Mouse (Mus musculus): ENCODE data around the gene Itgb6.

The Itgb6 gene

DNA sequence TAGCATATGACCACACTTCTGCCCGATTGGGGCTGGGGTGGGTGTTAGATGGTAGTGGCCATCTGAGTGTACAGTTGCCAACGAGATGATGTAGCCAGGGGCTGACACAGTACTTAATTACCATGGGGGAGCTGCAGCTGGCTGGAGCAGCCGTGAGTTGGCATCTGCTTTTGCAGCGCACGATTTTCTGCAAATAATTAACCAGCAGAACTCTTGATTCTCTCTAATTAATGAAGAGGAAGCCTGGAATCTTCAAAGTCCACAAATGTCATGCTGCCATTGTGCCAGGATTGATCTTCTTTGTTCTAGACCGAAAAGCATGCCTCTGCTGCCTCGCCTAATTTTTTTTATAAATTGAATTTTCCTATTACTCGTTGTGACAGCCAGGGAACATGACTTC, 8.6 kb downstream of the Itgb6 start:
- in situ Hi-C loops (cut with MboI): loop anchor here (25.0 kb wide), 1 partner anchor 748 kb away; no protein-coding TSS in a partner anchor

DNA sequence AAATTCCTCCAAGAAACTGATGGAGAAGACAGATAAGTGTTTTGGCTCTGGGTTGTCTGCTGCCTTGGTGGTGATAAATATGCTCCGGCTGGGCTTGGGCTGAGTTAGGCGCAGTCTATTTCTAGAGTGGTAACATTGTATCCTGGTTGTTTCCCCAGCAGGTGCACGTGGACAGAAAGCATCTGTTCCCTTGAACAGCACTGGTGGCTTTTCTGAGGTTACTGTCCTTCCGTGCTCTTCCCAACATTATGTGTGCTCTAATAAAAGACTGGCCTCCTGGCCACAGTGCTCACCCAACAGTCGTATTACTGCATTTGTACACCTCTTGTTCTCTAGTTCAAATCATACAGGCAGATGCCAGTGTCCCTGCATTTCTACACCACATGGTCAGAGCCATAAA, 9.6 kb downstream of the Itgb6 start:
- in situ Hi-C loops (cut with MboI): loop anchor here (25.0 kb wide), 1 partner anchor 749 kb away; no protein-coding TSS in a partner anchor

DNA sequence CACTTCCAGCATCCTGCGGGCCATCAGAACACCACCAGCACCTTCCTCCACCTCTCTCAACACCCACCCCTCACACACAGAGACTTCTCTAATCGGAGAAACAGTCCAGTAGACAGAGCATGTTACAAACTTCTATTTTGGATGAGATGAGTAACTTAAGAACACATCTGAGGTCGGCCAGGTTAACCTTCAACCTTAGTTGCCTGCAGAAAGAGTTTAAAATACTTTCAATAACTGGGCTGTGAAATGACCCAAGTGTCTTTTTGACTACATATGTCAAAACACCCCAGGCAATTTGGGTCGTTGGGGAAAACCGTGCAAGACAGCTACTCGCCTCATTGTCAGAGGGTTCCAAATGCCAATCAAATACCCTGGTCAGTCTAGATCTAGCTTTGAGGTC, 10.0 kb downstream of the Itgb6 start:
- in situ Hi-C loops (cut with MboI): loop anchor here (25.0 kb wide), 1 partner anchor 750 kb away; no protein-coding TSS in a partner anchor

DNA sequence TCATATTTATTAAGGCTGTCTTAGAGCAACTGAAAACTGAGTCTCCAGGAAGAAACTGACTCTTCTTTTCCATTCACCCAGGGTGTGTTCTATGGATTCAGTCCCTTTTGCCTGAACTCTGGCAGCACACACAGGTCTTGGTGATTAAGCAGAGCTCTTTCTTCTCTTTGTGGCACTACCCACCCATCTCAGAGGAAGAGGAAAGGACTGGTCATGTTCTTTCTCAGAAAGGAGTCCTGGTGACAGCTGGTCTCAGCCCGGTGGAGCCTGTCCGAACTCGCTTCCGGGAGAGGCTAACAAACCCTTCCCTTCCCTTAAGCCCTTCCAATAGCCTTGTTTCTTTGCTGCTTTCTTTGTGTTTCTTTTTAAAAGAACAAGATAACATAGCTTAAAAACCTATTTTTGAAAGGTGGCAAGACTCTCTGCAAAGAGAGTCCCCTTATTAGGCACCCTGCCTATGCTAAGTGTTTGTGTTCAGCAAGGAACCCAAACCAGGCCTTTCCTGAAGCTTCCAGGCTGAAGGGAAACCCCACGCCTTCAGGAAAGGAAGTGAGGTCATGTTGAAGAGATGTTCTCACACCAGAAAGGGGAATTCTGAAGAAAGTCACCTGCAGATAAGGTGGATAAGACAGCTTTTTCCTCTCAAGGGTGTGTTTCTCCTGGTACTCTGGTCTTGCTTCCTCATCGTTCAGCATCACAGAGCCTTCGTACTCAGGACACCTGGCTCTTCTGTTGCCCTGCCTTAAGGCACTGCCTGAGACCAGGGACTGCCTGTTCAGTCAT, 11.2 kb downstream of the Itgb6 start:
- in situ Hi-C loops (cut with MboI): loop anchor here (25.0 kb wide), 1 partner anchor 751 kb away; no protein-coding TSS in a partner anchor

DNA sequence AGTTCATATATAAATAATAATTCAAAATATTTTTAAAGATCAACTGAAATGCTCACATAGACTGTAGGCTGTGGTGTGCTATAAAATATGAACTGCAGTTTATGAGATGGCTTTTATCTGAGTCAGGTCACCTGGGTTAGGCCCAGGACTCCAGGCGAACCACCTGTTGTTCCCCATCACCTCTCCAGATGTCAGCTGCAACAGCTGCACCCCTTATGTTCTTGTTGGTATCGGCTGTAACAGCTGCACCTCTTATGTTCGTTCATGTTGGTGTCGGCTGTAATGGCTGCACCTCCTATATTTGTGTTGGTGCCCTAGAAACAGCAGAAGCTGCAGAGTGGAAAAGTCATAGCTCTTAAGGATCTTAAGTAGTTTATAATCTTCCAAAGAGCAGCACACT, 12.1 kb downstream of the Itgb6 start:
- in situ Hi-C loops (cut with MboI): loop anchor here (25.0 kb wide), 1 partner anchor 752 kb away; no protein-coding TSS in a partner anchor

DNA sequence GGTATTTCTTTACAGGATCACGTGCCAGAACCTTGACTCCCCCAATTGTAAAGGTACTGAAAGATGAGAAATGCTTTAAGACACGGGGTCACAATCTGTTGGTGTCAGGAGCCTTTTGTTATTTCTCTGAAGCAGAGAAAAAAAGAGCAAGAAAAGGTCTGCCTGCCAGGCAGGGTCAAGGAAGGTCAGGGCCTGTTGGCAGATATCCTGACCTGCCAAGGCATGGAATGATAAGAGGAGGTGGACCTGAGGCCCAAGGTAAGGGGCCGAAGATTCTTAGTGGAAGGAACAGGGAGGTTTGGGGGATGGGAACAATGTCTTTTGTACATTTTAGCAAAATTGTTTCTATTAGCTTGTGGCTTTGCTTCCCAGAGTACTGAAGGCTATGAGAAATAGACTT, 13.8 kb downstream of the Itgb6 start:
- in situ Hi-C loops (cut with MboI): loop anchor here (25.0 kb wide), 1 partner anchor 754 kb away; no protein-coding TSS in a partner anchor

DNA sequence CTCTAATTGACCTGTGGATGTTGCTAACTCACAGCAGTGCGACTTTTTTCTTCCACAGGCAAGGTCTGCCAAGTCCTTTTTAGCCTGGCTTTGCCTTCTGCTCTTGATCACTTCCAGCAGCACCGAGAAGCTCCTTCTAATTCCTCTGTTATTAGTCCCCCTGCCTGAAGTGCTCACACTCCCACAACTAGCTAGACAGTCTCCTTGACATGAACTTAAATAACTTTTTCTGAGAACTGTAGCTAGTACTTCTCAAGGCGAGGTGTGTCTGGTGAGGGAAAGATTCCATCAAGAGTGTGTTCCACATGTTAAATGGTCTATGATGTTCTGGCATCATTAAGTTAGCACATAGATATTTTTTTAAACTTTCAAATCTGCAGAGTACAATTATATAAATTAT, 15.6 kb downstream of the Itgb6 start:
- in situ Hi-C loops (cut with MboI): loop anchor here (25.0 kb wide), 1 partner anchor 755 kb away; no protein-coding TSS in a partner anchor

DNA sequence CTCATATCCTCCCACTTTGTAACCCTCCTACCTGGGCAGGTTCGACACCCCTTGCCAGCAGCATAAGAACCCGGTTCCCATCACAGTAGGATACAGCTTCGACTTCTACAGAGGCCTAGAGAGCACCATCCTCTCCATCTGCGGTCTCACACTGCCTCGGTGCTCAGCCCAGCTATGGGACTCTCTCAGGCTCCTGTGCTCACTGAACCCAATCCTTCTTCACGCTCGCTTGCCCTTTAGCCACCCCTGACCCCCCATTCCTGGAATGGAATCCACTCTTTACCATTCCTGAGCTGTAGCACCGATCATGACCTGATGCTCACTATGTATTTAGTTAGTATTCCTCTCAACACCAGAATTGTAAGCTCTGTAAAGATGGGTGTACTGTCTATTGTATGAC, 17.0 kb downstream of the Itgb6 start:
- in situ Hi-C loops (cut with MboI): loop anchor here (25.0 kb wide), 1 partner anchor 757 kb away; no protein-coding TSS in a partner anchor

DNA sequence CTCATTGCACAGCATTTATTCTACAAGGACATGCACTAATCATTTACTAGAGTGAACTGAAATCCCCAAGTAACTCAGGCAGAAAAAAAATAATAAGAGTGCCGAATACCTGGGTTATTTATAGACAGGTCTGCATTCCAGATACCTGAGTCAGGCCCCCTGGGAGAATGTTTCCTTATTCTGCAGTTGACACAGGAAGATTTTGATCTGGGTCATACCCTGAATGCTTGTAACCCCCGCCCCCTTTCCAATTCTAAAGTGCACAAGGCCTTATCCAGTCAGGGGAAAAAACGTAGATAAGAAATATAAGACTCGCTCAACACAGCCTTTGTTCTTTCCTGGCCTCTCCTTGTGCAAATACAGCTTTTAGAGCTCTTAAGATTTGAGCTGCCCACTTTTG, 19.1 kb downstream of the Itgb6 start:
- in situ Hi-C loops (cut with MboI): loop anchor here (25.0 kb wide), 1 partner anchor 759 kb away; no protein-coding TSS in a partner anchor

DNA sequence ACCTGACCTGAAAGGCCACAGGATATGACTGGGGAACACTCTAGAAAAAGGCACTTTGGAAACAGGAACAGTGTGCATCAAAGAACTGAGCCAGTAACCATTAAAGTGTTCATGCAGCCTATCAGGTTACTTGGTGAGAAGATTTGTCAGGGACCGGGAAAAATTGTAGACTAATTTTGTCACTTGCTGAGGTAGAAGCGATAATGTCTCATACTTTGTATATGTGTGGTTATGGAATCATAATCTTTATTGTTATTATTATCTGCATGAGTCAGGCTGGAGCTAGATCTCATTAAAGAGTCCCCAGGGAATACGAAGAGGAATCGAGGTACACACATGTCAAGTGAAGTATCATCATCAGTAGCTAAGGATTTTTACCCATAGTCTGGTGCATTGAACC, 21.5 kb downstream of the Itgb6 start:
- in situ Hi-C loops (cut with MboI): loop anchor here (25.0 kb wide), 1 partner anchor 761 kb away; no protein-coding TSS in a partner anchor

DNA sequence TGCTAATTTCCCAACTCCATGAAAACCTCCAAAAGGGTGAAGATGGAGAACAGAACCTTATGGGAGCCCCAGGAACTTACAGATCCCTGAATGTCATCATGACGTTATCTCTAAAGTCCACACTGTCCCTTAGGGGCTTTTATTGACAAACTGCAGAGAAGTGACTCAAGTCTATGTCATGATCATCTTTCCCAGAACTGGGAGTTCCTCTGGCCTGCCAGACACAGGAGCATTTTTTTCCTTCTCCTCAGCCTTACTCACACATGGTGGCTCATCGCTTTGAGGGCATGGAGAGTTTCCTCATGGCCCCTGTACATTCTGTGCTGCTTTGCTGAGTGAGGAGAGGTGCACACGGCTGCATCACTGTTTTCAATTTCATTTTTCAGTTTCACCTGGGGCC, 22.4 kb downstream of the Itgb6 start:
- in situ Hi-C loops (cut with MboI): loop anchor here (25.0 kb wide), 1 partner anchor 762 kb away; no protein-coding TSS in a partner anchor

DNA sequence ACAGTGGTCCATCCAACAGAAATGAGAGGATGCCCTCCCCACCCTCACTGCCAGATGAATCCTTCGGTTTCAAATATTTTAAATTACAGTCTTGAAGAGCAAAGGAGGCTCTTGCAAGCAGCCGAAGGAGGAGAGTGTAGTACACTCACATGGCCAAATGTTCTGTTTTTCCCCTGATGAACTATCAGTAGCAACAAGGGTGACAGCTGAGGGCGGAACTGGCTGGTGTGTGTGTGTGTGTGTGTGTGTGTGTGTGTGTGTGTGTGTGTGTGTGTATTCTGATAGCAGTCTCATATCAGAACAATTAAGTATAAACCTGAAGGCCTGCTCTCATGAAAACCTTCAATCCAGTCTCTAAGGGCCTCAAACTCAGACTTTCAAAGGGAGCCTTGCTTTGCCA, 22.9 kb downstream of the Itgb6 start:
- in situ Hi-C loops (cut with MboI): no loop called here

DNA sequence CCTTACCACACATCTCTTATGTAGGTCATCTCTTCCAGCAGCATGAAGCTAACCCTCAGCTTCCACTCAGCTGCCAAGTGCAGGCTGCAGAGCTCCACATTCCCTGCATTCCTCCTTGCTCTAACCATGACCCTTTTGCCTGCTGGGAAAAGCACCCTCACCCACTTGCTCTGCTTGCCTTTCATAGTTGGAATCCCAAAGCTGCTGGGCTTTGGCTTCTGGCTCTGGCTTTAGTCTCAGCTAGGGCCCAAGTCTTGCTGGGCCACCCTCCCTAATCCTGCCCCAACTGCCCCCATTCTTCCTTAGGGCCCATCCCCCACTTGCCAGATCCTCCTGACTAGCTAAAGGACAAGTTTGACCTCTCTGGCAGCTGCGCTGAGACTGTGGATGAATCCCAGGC, 24.3 kb downstream of the Itgb6 start:
- in situ Hi-C loops (cut with MboI): no loop called here

DNA sequence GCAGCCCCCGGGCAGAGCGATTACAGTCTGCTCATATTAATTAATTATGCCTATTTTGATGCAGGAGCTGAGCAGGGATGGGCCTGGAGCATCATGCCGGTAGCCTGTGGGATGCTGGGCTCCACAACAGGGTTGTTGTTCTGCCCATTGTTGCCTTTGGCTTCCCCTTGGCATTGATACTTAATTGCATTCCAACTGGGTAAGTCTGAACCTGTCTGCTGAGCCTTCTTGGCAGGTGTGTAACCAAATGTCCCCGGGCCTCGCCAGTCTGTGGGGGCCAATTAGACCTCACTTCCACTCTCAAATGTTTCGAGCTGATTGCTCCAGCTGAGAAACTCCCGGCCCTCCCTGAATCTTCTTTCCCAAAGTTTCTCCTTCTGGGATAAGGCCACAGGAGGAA, 24.9 kb downstream of the Itgb6 start:
- in situ Hi-C loops (cut with MboI): no loop called here

DNA sequence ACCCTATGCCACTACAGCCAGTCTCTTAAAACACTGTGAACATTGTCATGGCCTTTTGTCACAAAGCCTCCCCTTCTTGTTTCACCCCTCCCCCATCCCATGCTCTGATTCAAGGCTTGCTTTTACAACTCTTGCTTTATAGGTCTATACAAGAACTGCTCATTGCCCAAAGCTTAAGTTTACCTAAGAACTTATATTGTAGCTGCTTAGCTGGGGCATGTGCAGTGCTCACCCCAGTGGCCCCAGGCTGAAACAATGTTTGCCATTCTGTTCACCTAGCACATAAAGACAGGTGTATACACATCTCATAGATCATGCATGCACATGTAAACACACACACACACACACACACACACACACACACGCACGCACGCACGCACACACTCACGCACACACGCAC, 25.9 kb downstream of the Itgb6 start:
- in situ Hi-C loops (cut with MboI): no loop called here

DNA sequence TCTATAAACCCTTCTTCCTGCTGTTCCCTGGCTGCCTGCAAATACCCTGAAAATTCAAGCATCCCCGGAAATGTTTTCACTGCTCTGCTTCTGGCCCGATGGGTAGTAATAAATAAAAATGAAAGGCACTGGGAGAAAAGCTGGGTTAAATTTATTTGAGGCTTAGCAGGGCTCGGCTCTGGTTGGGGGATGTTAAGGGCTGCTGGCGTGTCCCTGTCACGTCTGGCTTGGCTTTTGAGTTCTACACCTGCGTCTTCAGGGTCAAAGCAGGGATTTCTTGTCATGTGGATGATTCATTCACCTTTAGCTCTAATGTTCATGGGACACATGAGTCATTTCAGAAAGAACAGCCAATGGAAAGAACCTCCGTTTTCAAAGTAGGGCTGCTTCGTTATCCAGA, 26.7 kb downstream of the Itgb6 start:
- in situ Hi-C loops (cut with MboI): no loop called here

DNA sequence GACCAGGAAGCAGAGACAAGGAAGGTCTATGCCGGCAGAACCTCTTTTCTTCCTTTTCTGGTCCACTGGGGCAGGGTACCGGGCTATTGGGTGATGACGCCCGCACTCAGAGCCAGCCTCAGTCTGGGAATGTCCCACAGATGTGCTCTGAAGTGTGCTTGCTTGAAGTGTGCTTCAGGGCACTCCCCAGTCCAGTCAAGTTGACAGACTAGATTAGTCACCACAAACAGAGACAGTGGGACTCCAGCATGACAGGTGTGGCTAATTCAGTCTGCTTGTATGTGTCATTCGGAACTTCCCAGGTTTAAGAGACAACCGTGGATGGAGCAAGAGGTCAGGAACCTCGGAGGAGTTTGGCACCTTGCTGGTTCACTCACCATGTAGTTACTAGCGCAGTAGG, 27.9 kb downstream of the Itgb6 start:
- in situ Hi-C loops (cut with MboI): no loop called here

DNA sequence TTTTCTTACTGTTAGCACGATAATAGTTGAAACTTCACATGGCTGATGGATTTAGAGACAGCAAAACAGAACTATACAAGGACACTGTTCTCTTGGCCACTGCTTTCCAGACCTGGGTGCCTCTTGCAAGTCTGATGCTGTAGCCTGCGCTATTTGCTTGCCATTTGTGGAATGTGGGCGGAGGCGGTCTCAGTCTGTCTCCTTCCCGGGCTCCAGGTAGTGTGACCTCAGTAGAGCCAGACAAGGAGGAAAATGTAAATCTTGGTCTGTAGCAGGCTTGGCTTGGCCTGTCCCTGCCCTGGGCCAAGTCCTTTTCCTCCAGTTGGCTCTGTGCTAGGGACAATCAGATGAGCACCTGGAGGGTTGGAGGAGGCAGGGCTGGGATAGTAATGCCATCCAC, 30.2 kb downstream of the Itgb6 start:
- in situ Hi-C loops (cut with MboI): no loop called here

DNA sequence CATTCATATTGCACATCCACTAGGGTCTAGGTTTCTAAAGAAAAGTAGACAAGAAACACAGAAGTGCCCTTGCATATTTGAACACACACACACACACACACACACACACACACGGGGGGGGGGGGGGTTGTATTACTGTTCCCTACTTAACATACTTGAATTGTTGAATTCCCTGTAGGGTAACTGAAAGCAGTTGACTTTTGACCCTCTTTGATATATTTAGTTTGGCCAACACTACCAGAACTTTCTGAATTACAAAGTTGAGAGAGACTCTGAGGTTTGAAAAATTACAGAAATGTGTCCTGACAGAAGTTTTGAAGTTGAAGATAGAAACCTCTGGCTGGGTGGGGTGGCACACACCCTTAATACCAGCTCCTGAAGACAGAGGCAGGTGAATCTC, 32.2 kb downstream of the Itgb6 start:
- in situ Hi-C loops (cut with MboI): no loop called here

DNA sequence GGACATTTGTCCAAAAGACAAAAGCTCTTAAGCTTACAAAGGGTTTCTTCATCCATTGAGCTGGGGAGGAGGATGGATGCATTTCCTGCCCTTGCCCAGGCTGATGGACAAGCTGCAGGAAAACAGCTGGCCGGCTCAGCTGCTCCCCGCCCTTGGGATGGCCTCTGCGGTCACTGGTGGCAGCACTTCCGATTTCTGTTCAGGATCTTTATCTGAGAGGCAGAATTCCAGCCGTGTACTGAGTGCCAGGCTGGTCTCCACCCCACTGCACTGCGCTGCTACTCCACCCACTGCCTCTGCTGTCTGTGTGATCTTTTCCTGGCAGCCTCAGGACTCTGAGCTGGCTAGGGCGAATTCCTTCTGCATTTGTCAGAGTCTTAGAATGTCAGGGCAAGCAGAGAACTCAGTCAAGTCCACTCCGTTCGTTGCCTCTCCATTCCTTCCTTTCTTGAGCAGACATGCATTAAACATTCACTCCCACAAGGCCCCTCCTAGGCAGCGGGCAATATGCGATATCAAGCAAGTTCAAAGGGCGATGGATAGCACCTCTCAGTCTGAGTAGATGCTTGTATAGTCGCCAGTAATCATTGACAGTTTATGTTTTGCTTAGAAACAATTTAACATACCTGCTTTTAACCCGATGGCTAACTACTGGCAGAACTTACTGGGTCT, 33.4 kb downstream of the Itgb6 start:
- in situ Hi-C loops (cut with MboI): no loop called here

DNA sequence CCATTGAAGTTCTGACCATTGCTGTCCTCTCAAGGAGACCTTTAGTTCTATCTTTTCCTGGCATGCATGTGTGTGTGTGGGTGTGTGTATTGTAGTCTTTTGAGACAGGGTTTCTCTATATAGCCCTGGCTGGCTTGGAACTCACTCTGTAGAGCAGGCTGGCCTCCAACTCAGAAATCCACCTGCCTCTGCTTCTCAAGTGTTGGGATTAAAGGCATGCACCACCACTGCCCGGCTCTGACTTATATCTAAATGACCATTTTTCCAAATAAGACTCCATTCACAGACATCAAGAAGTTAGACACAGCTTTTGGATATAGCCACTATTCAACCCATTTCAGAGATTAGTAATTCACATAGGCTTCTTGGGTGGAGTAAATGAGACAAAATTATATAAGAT, 34.3 kb downstream of the Itgb6 start:
- in situ Hi-C loops (cut with MboI): no loop called here

DNA sequence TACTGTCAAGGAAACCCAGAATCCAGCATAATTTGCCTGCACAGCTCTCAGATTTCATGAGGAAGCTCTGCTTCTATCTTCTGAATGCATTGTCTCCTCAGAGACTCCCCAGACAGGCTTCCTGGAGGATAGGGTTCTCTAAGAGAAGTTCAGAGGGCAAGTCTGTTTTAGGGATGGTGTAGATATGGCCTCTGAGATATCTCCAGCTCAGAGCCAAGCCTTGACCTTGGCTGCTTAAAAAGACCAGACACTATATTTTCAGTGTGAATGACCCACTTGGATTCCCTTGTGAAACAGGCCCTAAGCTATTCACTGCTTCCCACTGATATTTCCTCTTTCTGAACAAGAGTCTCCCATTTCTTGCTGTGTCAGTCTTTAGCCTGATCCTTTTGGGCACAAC, 36.5 kb downstream of the Itgb6 start:
- in situ Hi-C loops (cut with MboI): no loop called here

DNA sequence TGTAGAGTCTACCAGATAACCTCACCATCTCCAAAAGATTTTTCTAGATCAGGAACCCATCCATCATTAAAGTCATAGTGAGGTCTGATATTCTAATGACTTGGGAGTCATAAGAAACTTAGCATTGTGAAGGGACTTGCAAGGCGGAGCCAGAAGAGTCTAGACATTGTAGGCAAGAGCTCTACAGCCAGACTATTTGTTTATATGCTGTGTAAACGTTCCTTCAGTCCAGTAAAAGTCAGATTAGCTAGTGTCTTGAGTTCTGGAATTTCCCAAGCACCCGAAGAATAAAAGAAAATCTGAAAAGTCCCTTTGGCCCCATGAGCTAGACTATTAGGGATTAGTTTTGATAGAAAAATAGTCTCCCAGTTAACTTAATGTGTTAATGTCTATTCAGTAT, 38.3 kb downstream of the Itgb6 start:
- in situ Hi-C loops (cut with MboI): no loop called here
